Mouse (Mus musculus) neural tube, embryonic 12.5 days (tissue): Measurements from ENCODE around the gene Higd1a. TPM values are rescaled to one million over a fixed set of nuclear protein-coding genes. Genes with fewer than 3 reads are reported as not detected.

Experiments used
- ATAC-seq: fragments of 200-750 bp; cut with Nextera tagmentation; 2 replicates; pipeline ENCODE4 v1.8.0; 2017; ENCODE audit warnings: low read depth, mild to moderate bottlenecking, moderate TSS enrichment, moderate library complexity; ENCODE audit not compliant: low FRiP score
- H3K27ac ChIP-seq: fragments of 300-500 bp; sonication (generic); 2 replicates; pipeline ENCODE4 v1.5.1; 2016
- H3K27me3 ChIP-seq: fragments of 300-500 bp; sonication (generic); replicated peaks from 2 replicates; pipeline ENCODE4 v1.6.1; 2016; ENCODE audit warnings: mild to moderate bottlenecking
- H3K36me3 ChIP-seq: fragments of 300-500 bp; sonication (generic); 2 replicates; pipeline ENCODE4 v1.6.1; 2016; ENCODE audit warnings: mild to moderate bottlenecking
- H3K4me1 ChIP-seq: fragments of 300-500 bp; sonication (generic); 2 replicates; pipeline ENCODE4 v1.6.1; 2016
- H3K4me2 ChIP-seq: fragments of 300-500 bp; sonication (generic); replicated peaks from 2 replicates; pipeline ENCODE4 v1.6.1; 2016; ENCODE audit warnings: mild to moderate bottlenecking
- H3K4me3 ChIP-seq: fragments of 300-500 bp; sonication (generic); 2 replicates; pipeline ENCODE4 v1.5.1; 2016
- H3K9ac ChIP-seq: fragments of 300-500 bp; sonication (generic); 2 replicates; pipeline ENCODE4 v1.6.1; 2016; ENCODE audit warnings: mild to moderate bottlenecking
- H3K9me3 ChIP-seq: fragments of 300-500 bp; sonication (generic); 2 replicates; pipeline ENCODE4 v1.6.1; 2016; ENCODE audit warnings: mild to moderate bottlenecking
- WGBS: fragments of 180-500 bp; shearing (Covaris S2); methylation state at CpG from one replicate; pipeline ENCODE4 v1.1.7; 2016; 5-methylcytosine and 5-hydroxymethylcytosine counted together
- polyA plus RNA-seq: library from polyadenylated mRNA; unstranded; fragments of >200 nt; fragmentation: Nextera tagmentation; extraction: Ambion mirVana; gene quantifications from 2 replicates; pipeline ENCODE4 v1.2.1, GENCODE M21; 2016

The Higd1a gene
- polyA plus RNA-seq, 1 experiment from 2014 or later, result 134 TPM

DNA sequence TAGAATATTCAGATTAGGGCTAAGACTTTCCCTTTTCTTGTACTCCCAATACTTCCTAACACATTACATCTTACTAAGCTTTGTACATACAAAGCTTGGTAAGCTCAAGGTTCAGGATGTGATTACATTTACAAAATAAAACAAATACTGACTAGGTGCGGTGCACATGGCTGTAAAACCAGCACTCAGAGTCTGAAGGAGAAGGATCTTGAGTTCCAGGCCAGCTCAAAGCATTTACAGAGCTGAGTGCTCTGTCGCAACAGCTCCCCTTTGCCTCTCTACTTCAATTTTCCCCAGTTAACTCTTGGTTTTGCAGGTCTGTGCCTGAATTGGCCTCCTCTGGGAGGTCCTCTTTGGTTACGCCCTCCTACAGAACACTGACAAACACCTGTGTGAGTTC, 3.9 kb downstream of the Higd1a start:
- no peak overlapping the region for H3K4me2 ChIP-seq
- H3K9ac ChIP-seq, result no peak overlapping the region
- no peak for ATAC-seq
- H3K36me3 ChIP-seq, result peaks cover 21% of the 10 kb centered on the region
- H3K4me3 ChIP-seq, result no peak overlapping the region
- H3K4me1 ChIP-seq, result peaks cover 8% of the 10 kb centered on the region
- H3K27ac ChIP-seq, result no peak overlapping the region
- no peaks in the 10 kb centered on the region for H3K27me3 ChIP-seq
- 95% methylated on average over 3 of the region's 3 CpGs for WGBS
- no peaks in the 10 kb centered on the region for H3K9me3 ChIP-seq

DNA sequence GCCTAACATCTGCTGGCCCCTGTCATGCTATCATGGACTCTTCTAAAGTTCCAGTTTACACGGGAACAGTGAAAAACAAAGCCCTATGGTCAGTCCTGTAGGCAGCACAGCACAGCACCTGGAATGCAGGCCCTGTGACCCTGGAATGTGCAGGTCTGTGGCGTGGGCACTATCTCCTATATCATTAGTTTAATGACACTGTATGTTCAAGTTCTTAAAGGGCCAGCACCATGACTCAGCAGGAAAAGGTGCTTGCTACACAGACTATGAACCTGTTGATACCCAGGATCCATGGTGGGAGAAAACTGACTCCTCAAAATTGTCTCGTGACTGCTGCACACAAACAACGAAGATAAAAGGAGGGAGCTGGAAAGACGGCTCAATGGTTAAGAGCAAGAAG, 10.3 kb downstream of the Higd1a start:
- WGBS, result 85% methylated on average over 5 of the region's 5 CpGs
- Histone ChIP-seq H3K4me1 (no peaks in the 10 kb centered on the region), H3K27me3 (no peaks in the 10 kb centered on the region), H3K4me3 (no peak overlapping the region), H3K27ac (no peak overlapping the region), H3K36me3 (peaks cover 33% of the 10 kb centered on the region), H3K9ac (no peak overlapping the region), H3K4me2 (no peak overlapping the region), H3K9me3 (no peaks in the 10 kb centered on the region)
- no peak for ATAC-seq

- H3K36me3 ChIP-seq, result peaks cover 33% of the 10 kb centered on the region
- WGBS, result 96% methylated on average over 4 of the region's 4 CpGs
These were observed 11.0 kb downstream of the Higd1a start for GRCm38 (mm10) chr9:121847138-121847537.

DNA sequence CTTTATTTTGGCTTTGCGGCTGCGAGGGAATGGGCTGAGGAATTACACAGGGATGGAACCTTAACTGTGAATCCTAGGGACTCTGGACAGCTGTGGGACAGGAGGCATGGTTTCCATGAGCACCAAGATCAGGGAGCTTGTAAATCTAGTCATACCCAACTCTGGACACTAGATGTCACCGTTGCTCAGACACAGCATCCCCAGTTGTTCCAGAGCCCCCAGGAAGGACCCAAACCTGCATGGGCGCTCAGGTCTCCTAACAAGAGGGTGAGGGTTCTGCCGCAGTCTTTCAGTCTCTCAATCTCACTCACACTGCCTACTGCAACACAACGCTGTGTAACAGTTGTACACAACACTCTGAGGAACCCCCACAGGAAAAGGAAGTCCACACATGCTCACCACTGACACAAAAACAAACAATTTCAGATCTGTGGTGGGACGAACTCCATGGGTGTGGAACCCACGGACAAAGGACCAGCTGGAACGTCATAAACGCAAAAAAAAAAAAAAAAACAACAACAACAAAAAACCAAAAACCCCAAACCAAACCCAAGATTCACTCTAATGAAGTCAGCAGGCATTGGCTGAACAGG, 11.5 kb downstream of the Higd1a start:
- Histone ChIP-seq H3K27me3 (no peaks in the 10 kb centered on the region), H3K9me3 (no peaks in the 10 kb centered on the region), H3K27ac (no peak overlapping the region), H3K36me3 (peaks cover 29% of the 10 kb centered on the region), H3K9ac (no peak overlapping the region), H3K4me1 (no peaks in the 10 kb centered on the region), H3K4me3 (no peak overlapping the region), H3K4me2 (no peak overlapping the region)
- WGBS, result 54% methylated on average over 10 of the region's 10 CpGs
- no peak for ATAC-seq

More at GRCm38 (mm10) chr9:121847138-121847537, 11.0 kb downstream of the Higd1a start:
- no peak overlapping the region for H3K4me3 ChIP-seq
- H3K4me1 ChIP-seq, result no peaks in the 10 kb centered on the region
- no peak overlapping the region for H3K4me2 ChIP-seq
- no peak for ATAC-seq
- H3K9ac ChIP-seq, result no peak overlapping the region
- H3K27me3 ChIP-seq, result no peaks in the 10 kb centered on the region
- H3K9me3 ChIP-seq, result no peaks in the 10 kb centered on the region
- H3K27ac ChIP-seq, result no peak overlapping the region

DNA sequence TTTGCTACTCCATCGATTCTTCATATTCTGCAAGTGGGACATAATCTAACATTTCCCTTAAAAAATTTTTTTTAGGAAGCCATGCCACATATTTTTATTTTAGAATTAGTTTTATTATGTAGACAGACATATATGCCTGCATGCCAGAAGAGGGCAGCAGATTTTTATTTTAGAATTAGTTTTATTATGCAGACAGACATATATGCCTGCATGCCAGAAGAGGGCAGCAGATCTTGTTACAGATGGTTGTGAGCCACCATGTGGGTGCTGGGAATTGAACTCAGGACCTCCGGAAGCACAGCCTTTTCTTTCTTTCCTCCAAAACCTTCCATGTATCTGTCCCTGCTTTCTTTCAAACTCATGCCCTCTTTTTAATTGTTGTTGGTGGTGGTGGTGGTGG, 15.2 kb downstream of the Higd1a start:
- WGBS, result 91% methylated on average over 2 of the region's 2 CpGs
- Histone ChIP-seq H3K27me3 (no peaks in the 10 kb centered on the region), H3K4me1 (peaks cover 12% of the 10 kb centered on the region), H3K9ac (no peak overlapping the region), H3K27ac (no peak overlapping the region), H3K9me3 (no peaks in the 10 kb centered on the region), H3K36me3 (no peaks in the 10 kb centered on the region), H3K4me2 (no peak overlapping the region), H3K4me3 (no peak overlapping the region)
- no peak for ATAC-seq

DNA sequence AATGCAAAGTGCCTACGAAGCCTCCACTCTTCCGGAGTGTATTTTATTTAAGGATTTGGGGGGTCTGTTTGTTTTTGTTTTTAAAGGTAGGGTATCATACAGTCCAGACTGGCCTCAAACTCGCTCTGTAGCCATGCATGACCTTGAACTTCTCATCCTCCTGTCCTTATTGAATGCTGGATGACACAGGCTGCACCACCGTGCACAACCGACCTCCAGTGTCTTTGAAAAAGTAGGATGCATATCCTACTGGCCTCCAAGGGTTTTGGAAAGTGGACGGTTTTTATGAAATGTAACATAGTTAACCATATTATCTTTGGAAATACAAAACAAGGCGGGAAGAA, 18.6 kb downstream of the Higd1a start:
- Histone ChIP-seq H3K4me3 (peak overlapping the region; percentile 49), H3K9me3 (0 out of 2 replicates have a peak, but pooled peaks cover 3% of the 10 kb centered on the region)

DNA sequence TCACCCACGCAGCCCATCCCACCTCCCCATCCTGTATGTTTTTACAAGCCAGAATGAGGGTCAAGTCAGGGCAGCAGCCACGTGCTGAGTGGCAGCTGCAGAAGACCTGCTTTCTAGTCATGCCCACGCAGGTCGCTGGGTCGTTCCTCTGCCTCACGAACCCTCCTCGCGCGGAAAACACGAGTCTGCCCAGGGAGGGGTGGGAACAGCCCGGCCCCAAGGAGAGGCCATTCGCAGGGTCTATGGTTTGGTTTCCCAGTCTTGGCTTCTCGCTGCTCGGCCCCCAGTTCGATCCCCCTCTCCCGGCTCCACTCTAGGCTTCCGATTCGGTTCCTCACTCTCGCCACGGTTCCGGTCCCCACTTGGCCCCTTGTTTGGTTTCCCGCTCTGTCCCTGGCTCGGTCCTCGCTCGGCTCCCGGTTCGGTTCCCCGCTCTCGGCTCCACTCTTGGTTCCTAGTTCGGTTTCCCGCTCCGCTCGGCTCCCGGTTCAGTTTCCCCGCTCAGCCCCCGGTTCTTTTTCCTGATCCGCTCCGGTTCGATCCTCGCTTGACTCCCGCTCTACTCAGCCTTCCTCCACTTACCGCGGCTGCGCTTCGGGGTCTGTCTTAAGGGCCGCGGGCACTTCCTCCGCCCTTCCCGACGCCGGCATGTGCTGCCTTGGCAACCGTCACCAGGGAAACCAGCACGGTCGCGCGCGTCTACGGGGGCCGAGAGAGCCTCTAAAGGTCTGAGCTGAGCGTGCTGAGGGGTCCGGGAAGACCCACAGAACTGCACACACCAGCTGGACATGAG, 19.1 kb downstream of the Higd1a start, which contains the start of gene Ccdc13:
TSS of gene Ccdc13 (minus strand) at position 633 of the 793 bp plus-strand sequence.
- peak within 1 kb of the TSS; percentile 75 for H3K4me2 ChIP-seq
- WGBS, result 4% methylated on average over 61 of the region's 61 CpGs
- H3K36me3 ChIP-seq, result no peaks in the 10 kb centered on the region
- peak; percentile 94 for ATAC-seq
- peak within 1 kb of the TSS; percentile 59 for H3K9ac ChIP-seq
- H3K9me3 ChIP-seq, result 0 out of 2 replicates have a peak, but pooled peaks cover 3% of the 10 kb centered on the region
- H3K27ac ChIP-seq, result no peak within 1 kb of the TSS
- peaks cover 12% of the 10 kb centered on the region for H3K4me1 ChIP-seq
- H3K27me3 ChIP-seq, result no peaks in the 10 kb centered on the region
- H3K4me3 ChIP-seq, result peak within 1 kb of the TSS; percentile 49

More for the DNA sequence above, 18.6 kb downstream of the Higd1a start:
- Histone ChIP-seq H3K27ac (no peak overlapping the region), H3K4me1 (peaks cover 12% of the 10 kb centered on the region), H3K9ac (peak overlapping the region; percentile 59), H3K4me2 (peak overlapping the region; percentile 75), H3K27me3 (no peaks in the 10 kb centered on the region), H3K36me3 (no peaks in the 10 kb centered on the region)
- peak; percentile 62; the same call in 1 of the 2 replicates for ATAC-seq
- 39% methylated on average over 7 of the region's 7 CpGs for WGBS

DNA sequence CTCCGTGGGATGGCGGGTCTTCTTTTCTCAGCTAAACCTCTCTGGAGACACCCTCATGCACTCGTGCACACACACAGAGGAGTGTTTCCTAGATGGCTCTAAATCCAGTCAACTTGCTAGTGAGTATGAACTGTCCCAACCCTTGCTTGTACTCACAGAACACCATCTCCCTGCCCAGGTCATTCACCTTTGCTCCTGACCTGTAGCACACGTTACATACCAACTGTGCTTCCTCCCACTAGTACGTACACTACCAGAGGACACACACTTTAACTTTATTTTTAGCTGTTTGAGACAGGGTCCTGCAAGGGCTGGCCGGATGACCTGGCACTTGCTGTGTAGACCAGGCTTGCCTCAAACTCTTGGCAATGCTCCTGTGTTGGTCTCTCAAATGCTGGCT, 20.2 kb downstream of the Higd1a start:
- Histone ChIP-seq H3K27ac (no peak overlapping the region), H3K27me3 (no peaks in the 10 kb centered on the region), H3K36me3 (no peaks in the 10 kb centered on the region), H3K9ac (no peak overlapping the region), H3K4me3 (no peak overlapping the region), H3K9me3 (0 out of 2 replicates have a peak, but pooled peaks cover 3% of the 10 kb centered on the region), H3K4me2 (no peak overlapping the region), H3K4me1 (peaks cover 12% of the 10 kb centered on the region)
- WGBS, result 92% methylated on average over 6 of the region's 6 CpGs
- no peak for ATAC-seq

DNA sequence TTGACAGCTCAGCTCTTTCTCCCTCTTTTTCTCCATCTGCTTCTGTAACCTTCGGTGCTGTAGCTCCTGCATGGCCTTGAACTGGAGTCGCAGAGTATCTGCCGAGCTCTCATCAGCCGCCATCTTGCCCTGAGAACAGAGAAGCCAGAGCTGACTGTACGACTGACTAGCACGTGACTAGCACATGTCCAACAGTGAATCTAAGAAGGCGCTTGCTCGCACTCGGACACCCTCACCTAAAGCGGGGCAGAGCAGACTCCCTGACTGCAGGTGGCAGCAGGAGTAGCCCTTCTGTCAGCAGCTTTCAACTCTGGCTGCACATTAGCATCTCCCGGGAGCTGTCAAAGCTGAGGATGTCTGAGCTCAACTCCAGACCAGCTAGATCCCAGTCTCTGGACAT, 24.3 kb downstream of the Higd1a start:
- ATAC-seq, result no peak
- H3K4me2 ChIP-seq, result no peak overlapping the region
- H3K4me3 ChIP-seq, result no peak overlapping the region
- H3K9me3 ChIP-seq, result 0 out of 2 replicates have a peak, but pooled peaks cover 3% of the 10 kb centered on the region
- no peaks in the 10 kb centered on the region for H3K27me3 ChIP-seq
- no peak overlapping the region; the same call in 1 of the 2 replicates for H3K9ac ChIP-seq
- H3K4me1 ChIP-seq, result peaks cover 3% of the 10 kb centered on the region
- 86% methylated on average over 11 of the region's 11 CpGs for WGBS
- no peak overlapping the region for H3K27ac ChIP-seq
- no peaks in the 10 kb centered on the region for H3K36me3 ChIP-seq

DNA sequence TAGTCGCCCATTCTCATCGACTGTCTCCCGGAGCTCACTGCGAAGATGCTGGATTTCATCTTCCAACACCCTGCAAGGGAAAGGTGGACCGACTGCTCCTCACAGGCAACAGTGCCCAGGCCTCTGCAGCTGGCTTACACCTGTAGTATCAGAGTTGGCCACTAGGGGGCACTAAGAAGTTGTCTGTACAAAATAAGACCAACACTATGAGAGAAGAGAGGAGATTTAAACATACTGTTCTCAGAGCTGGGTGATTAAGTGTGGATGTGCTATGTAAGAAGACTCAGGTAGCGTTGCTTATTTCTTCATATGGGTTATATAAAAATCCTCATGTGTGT, 27.2 kb downstream of the Higd1a start:
- no peak overlapping the region for H3K4me3 ChIP-seq
- WGBS, result 34% methylated on average over 6 of the region's 6 CpGs
- H3K4me1 ChIP-seq, result no peaks in the 10 kb centered on the region
- no peaks in the 10 kb centered on the region for H3K36me3 ChIP-seq
- 0 out of 2 replicates have a peak, but pooled peaks cover 3% of the 10 kb centered on the region for H3K9me3 ChIP-seq
- no peak overlapping the region for H3K4me2 ChIP-seq
- H3K9ac ChIP-seq, result no peak overlapping the region
- peak; percentile 36; the same call in 1 of the 2 replicates for ATAC-seq
- H3K27me3 ChIP-seq, result no peaks in the 10 kb centered on the region
- H3K27ac ChIP-seq, result no peak overlapping the region

- WGBS, result 79% methylated on average over 6 of the region's 6 CpGs
- Histone ChIP-seq H3K36me3 (no peaks in the 10 kb centered on the region), H3K9ac (no peak overlapping the region), H3K27ac (no peak overlapping the region), H3K9me3 (0 out of 2 replicates have a peak, but pooled peaks cover 1% of the 10 kb centered on the region), H3K4me3 (no peak overlapping the region), H3K4me1 (no peaks in the 10 kb centered on the region), H3K4me2 (no peak overlapping the region), H3K27me3 (no peaks in the 10 kb centered on the region)
- ATAC-seq, result 0 out of 2 replicates have a peak, but pooled peaks have one; percentile 34
These were observed 27.8 kb downstream of the Higd1a start for GRCm38 (mm10) chr9:121830243-121830955.
